Mouse (Mus musculus) ES-E14 (cell line): ENCODE data around the gene Prok2. TPM values are rescaled to one million over a fixed set of nuclear protein-coding genes. Genes with fewer than 3 reads are reported as not detected.

Source experiments
- DNase-seq: peaks from one replicate; pipeline ENCODE4 v3.0.0-alpha.2; 2013; ENCODE audit warnings: low read depth, low spot score
- H3K27ac ChIP-seq: 2 replicates; pipeline ENCODE4 v1.5.1; 2012; ENCODE audit warnings: low read depth, mild to moderate bottlenecking, low read length, moderate library complexity, mixed read lengths; ENCODE audit not compliant: poor library complexity, insufficient read depth, severe bottlenecking
- H3K36me3 ChIP-seq: 2 replicates; pipeline ENCODE4 v1.6.1; 2012; ENCODE audit warnings: mild to moderate bottlenecking, low read length, moderate library complexity, mixed read lengths; ENCODE audit not compliant: control insufficient read depth, poor library complexity, insufficient read depth, severe bottlenecking
- H3K4me1 ChIP-seq, 2 experiments: fragments of 150-350 bp in 1 of 2; sonication (generic) in 1 of 2; 2 replicates each; pipeline ENCODE4 v1.6.1; 2012; ENCODE audit warnings: low read length in 2 of 2, mild to moderate bottlenecking in 1 of 2, mixed read lengths in 1 of 2; ENCODE audit not compliant: control insufficient read depth in 2 of 2, insufficient read depth in 2 of 2, poor library complexity in 1 of 2
- H3K4me3 ChIP-seq, 2 experiments: fragments of 150-350 bp in 1 of 2; sonication (generic) in 1 of 2; 2 replicates each; pipeline ENCODE4 v1.5.1; 2012; ENCODE audit warnings: low read length in 2 of 2, low read depth in 1 of 2, mild to moderate bottlenecking in 1 of 2, mixed read lengths in 1 of 2; ENCODE audit not compliant: insufficient read depth in 1 of 2, poor library complexity in 1 of 2, severe bottlenecking in 1 of 2
- H3K9ac ChIP-seq: 2 replicates; pipeline ENCODE4 v1.6.1; 2012; ENCODE audit warnings: low read depth, mild to moderate bottlenecking, low read length, mixed read lengths; ENCODE audit not compliant: poor library complexity, insufficient read depth, severe bottlenecking
- H3K9me3 ChIP-seq: fragments of 150-350 bp; sonication (generic); 2 replicates; pipeline ENCODE4 v1.6.1; 2012; ENCODE audit warnings: low read depth, mild to moderate bottlenecking, low read length; ENCODE audit not compliant: control insufficient read depth, insufficient read depth
- CHD2 ChIP-seq: IDR thresholded peaks from 2 replicates; pipeline ENCODE4 v1.6.1; 2014; ENCODE audit warnings: mild to moderate bottlenecking, low read depth, low read length, inconsistent platforms
- HCFC1 ChIP-seq: IDR thresholded peaks from 2 replicates; pipeline ENCODE4 v1.6.1; 2012; ENCODE audit warnings: low read length, inconsistent platforms, borderline replicate concordance; ENCODE audit not compliant: insufficient read depth
- MAFK ChIP-seq: IDR thresholded peaks from 2 replicates; pipeline ENCODE4 v1.6.1; 2014; ENCODE audit warnings: mild to moderate bottlenecking, low read depth, low read length, inconsistent platforms; ENCODE audit not compliant: insufficient read depth
- ZC3H11A ChIP-seq: IDR thresholded peaks from 2 replicates; pipeline ENCODE4 v1.6.1; 2012; ENCODE audit warnings: low read depth, mild to moderate bottlenecking, inconsistent platforms, low read length, borderline replicate concordance
- ZNF384 ChIP-seq: IDR thresholded peaks from 2 replicates; pipeline ENCODE4 v1.6.1; 2012; ENCODE audit warnings: low read depth, low read length, inconsistent platforms
- in situ Hi-C, 2 experiments: fragments of 600-800 bp; cut with MboI; formaldehyde crosslinking; loops; one replicate each; pipeline ENCODE4 v1.15.1; 2025; ENCODE audit warnings: low sequenced_read_pairs in 2 of 2, inconsistent platforms in 1 of 2; ENCODE audit not compliant: unreplicated experiment in 2 of 2
- total RNA-seq: library from RNA; depleted of rRNA; stranded (reverse); fragments of 300-350 nt; gene quantifications from 2 replicates; pipeline ENCODE4 v1.2.3, GENCODE M21; 2012; rRNA removed

Prok2 gene
- total RNA-seq, 1 experiment, result not detected

GRCm38 (mm10) chr6:99665457-99666317 lies 60.5 kb downstream of the Prok2 start:
- Histone ChIP-seq H3K4me1 (peaks cover 0 to 2% of the 10 kb centered on the region in 2 experiments; a peak in 1 of 4 replicates), H3K27ac (no peak overlapping the region)
- in situ Hi-C loops, result no loop called here

GRCm38 (mm10) chr6:99663232-99663631 lies 63.0 kb downstream of the Prok2 start:
- Histone ChIP-seq H3K9ac (no peak overlapping the region), H3K27ac (no peak overlapping the region), H3K9me3 (no peaks in the 10 kb centered on the region), H3K36me3 (no peaks in the 10 kb centered on the region), H3K4me3 (no peak overlapping the region), H3K4me1 (peaks cover 0 to 2% of the 10 kb centered on the region in 2 experiments; a peak in 1 of 4 replicates)
- in situ Hi-C loops, result no loop called here
- no peak for DNase-seq
- TF ChIP-seq MAFK (no peak), ZC3H11A (no peak), CHD2 (no peak), ZNF384 (no peak), HCFC1 (no peak)

More at GRCm38 (mm10) chr6:99665457-99666317, 60.5 kb downstream of the Prok2 start:
- Histone ChIP-seq H3K9ac (no peak overlapping the region), H3K9me3 (no peaks in the 10 kb centered on the region), H3K4me3 (peak overlapping the region; percentile 64 to 79), H3K36me3 (no peaks in the 10 kb centered on the region)
- TF ChIP-seq CHD2 (no peak), HCFC1 (no peak), MAFK (no peak), ZNF384 (no peak), ZC3H11A (no peak)
- no peak for DNase-seq

Other genes starting within 250 kb of the Prok2 start
- gene Foxp1, start 203.7 kb downstream of the Prok2 start, total RNA-seq, result 70.0 and 108 TPM in 2 replicates
- gene Eif4e3, start 59.6 kb downstream of the Prok2 start, total RNA-seq, result 0.48 and 1.4 TPM in 2 replicates
- 0.58 and 0.74 TPM in 2 replicates for gene Gm20696, start 59.6 kb downstream of the Prok2 start, total RNA-seq
- 1.7 and 2.6 TPM in 2 replicates for gene Gpr27, start 33.7 kb downstream of the Prok2 start, total RNA-seq